In the genomic region with DNA sequence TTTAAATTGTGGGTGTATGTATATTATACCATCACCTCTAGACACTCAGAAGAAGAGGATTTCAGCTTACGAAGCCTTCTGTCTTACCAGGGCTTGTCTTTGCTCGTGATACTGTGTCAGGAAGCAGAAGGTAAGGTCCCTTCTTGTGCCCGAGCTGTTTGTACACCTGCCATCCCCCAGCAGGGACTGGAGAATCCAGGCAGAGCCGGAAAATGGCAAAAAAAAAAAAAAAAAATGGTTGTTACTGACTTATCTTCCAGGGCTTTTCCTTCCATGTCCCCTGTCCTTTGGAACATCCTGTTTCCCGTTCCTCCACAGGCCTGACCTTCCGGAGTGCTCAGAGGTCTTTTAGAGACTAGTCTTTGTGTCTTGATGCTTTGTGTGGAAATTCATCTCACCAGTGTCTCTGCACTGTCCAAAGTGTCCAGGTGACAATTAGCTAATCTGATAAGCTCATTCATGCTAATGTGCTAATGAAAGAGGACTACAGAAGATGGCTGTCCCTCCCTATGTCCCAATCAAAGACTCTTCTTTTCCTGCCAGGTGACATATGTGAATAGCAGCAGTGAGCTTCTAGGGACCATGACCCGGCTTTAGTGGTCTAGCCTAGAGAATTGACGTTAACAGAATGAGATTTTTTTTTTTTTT, we compare ENCODE assay signal across 29 mouse cellular contexts. TPM values are rescaled to one million over a fixed set of nuclear protein-coding genes. Genes with fewer than 3 reads are reported as not detected.
DNase-seq lines count a peak whose midpoint lies in the region; ATAC-seq and TF ChIP-seq lines count a peak whose summit lies in the region.
"Had no signal": no experiment of that assay in that cellular context is flagged by ENCODE, and none has a peak within 500 bp of the region (broad histone marks: within the 10 kb centered on the region; RNA-seq: fewer than 3 reads in every experiment).

No protein-coding gene starts in this region.

- H3K27ac ChIP-seq in hindbrain, postnatal 0 days: no peak overlapping the region
- no peak overlapping the region for H3K27ac ChIP-seq in hindbrain, embryonic 14.5 days
- no peak overlapping the region for H3K27ac ChIP-seq in cerebellum, adult 2 months (ENCODE audit: insufficient read depth, low read length)
- H3K27ac ChIP-seq: heart, embryonic 13.5 days; kidney, embryonic 15.5 days; midbrain, embryonic 12.5 days; stomach, postnatal 0 days had no signal

- no peaks in the 10 kb centered on the region for H3K9me3 ChIP-seq in hindbrain, postnatal 0 days (ENCODE audit: low read length)
- no peaks in the 10 kb centered on the region for H3K9me3 ChIP-seq in hindbrain, embryonic 14.5 days (ENCODE audit: control insufficient read depth, low read length)
- H3K9me3 ChIP-seq: G1E; heart, embryonic 13.5 days; kidney, embryonic 15.5 days; midbrain, embryonic 12.5 days had no signal

- H3K4me3 ChIP-seq in hindbrain, postnatal 0 days (ENCODE audit: low read length): no peak overlapping the region
- H3K4me3 ChIP-seq in hindbrain, embryonic 14.5 days (replicated peaks; ENCODE audit: low read length): no peak overlapping the region
- no peak overlapping the region for H3K4me3 ChIP-seq in cerebellum, adult 2 months (replicated peaks; ENCODE audit: insufficient read depth, low read depth, low read length)
- H3K4me3 ChIP-seq: heart, embryonic 13.5 days; kidney, embryonic 15.5 days; midbrain, embryonic 12.5 days had no signal

- no peak for TF ChIP-seq POLR2A in cerebellum, adult 2 months (IDR thresholded peaks at IDR 0.05; ENCODE audit: borderline replicate concordance, insufficient read depth, low read length)

- H3K4me1 ChIP-seq in hindbrain, postnatal 0 days (ENCODE audit: insufficient read depth, low read length): no peaks in the 10 kb centered on the region
- H3K4me1 ChIP-seq in hindbrain, embryonic 14.5 days (replicated peaks; ENCODE audit: control insufficient read depth, insufficient read depth, low read length): no peaks in the 10 kb centered on the region
- peaks cover 4% of the 10 kb centered on the region; the same call in 1 of the 2 replicates for H3K4me1 ChIP-seq in cerebellum, adult 2 months (ENCODE audit: control insufficient read depth, insufficient read depth, low read length)
- H3K4me1 ChIP-seq: heart, embryonic 13.5 days; kidney, embryonic 15.5 days; midbrain, embryonic 12.5 days had no signal

- no peaks in the 10 kb centered on the region for H3K27me3 ChIP-seq in hindbrain, postnatal 0 days (ENCODE audit: insufficient read depth, low read length)
- H3K27me3 ChIP-seq in hindbrain, embryonic 14.5 days (ENCODE audit: control insufficient read depth, insufficient read depth, low read length): no peaks in the 10 kb centered on the region
- H3K27me3 ChIP-seq in cerebellum, adult 2 months (ENCODE audit: control insufficient read depth, insufficient read depth, low read length): no peaks in the 10 kb centered on the region
- H3K27me3 ChIP-seq: heart, embryonic 13.5 days; midbrain, embryonic 12.5 days had no signal

- H3K36me3 ChIP-seq in hindbrain, postnatal 0 days (ENCODE audit: insufficient read depth, low read length): no peaks in the 10 kb centered on the region
- no peaks in the 10 kb centered on the region for H3K36me3 ChIP-seq in hindbrain, embryonic 14.5 days (replicated peaks; ENCODE audit: control insufficient read depth, insufficient read depth)
- H3K36me3 ChIP-seq: G1E; heart, embryonic 13.5 days; kidney, embryonic 15.5 days had no signal

- H3K9ac ChIP-seq in hindbrain, postnatal 0 days (replicated peaks; ENCODE audit: low read length): no peak overlapping the region
- no peak overlapping the region for H3K9ac ChIP-seq in hindbrain, embryonic 14.5 days
- H3K9ac ChIP-seq: heart, embryonic 13.5 days; kidney, embryonic 15.5 days; midbrain, embryonic 12.5 days had no signal

- 0 out of 2 replicates have a peak, but pooled peaks have one; percentile 27 for ATAC-seq in hindbrain, postnatal 0 days
- ATAC-seq in hindbrain, embryonic 14.5 days (ENCODE audit: low FRiP score): no peak
- ATAC-seq: CD4-positive, CD25-positive, alpha-beta regulatory T cell, adult 4 months; forebrain, embryonic 14.5 days; lung, postnatal 0 days; Patski had no signal

- peak; percentile 9 for DNase-seq in hindbrain, postnatal 0 days (ENCODE audit: low spot score)
- no peak for DNase-seq in hindbrain, embryonic 14.5 days (ENCODE audit: low spot score)
- DNase-seq in R1 (ENCODE audit: low read depth, low spot score): peak; percentile 36
- peak; percentile 54 to 72 for DNase-seq in cerebellum, adult 2 months
- DNase-seq in cerebellum, postnatal 25 days: peak; percentile 49 to 69
- no peak for DNase-seq in urinary bladder, postnatal 25 days (ENCODE audit: low spot score)
- DNase-seq in thymus, postnatal 36 days: no peak
- DNase-seq in frontal cortex, postnatal 10 days (ENCODE audit: low spot score in 2 of 2): no peak
- DNase-seq: adrenal gland, postnatal 10 days; gastrocnemius, postnatal 14 days; heart, adult 18-20 months; heart, postnatal 14 days; kidney, adult 11 months; thymus, adult 2 months had no signal

- no peak overlapping the region for H3K4me2 ChIP-seq in hindbrain, postnatal 0 days (ENCODE audit: low read depth, low read length)
- no peak overlapping the region for H3K4me2 ChIP-seq in hindbrain, embryonic 14.5 days (replicated peaks)
- H3K4me2 ChIP-seq: heart, embryonic 13.5 days; kidney, embryonic 15.5 days; midbrain, embryonic 12.5 days had no signal

- TF ChIP-seq CTCF in hindbrain, postnatal 0 days (IDR thresholded peaks at IDR 0.05; ENCODE audit: low read depth): no peak
- TF ChIP-seq CTCF in cerebellum, adult 2 months (IDR thresholded peaks at IDR 0.05; ENCODE audit: borderline replicate concordance, insufficient read depth, low read depth, low read length): no peak

- 75% methylated on average over 8 of the region's 8 CpGs for WGBS in hindbrain, postnatal 0 days
- WGBS in hindbrain, embryonic 14.5 days: 84% methylated on average over 8 of the region's 8 CpGs
- 19% methylated on average over 8 of the region's 8 CpGs for WGBS in cerebellum, adult 2 months

RNA-seq across cellular contexts. Expression of gene Otx2, which starts 44.1 kb away (rescaled TPM):
- total RNA-seq in hindbrain, postnatal 0 days (2014; rRNA removed): 27.6 and 48.4 TPM in 2 replicates
- 31.1 and 33.2 TPM in 2 replicates for polyA plus RNA-seq in hindbrain, postnatal 0 days (2015; fragmentation: Nextera tagmentation; extraction: Ambion mirVana)
- 18.5 and 20.3 TPM in 2 replicates for polyA plus RNA-seq in hindbrain, embryonic 14.5 days (2014; fragmentation: Nextera tagmentation; extraction: Ambion mirVana)
- 9.9 and 13.8 TPM in 2 replicates for polyA plus RNA-seq in cerebellum, adult 2 months (2012; rRNA removed)
- total RNA-seq: adrenal gland, postnatal 10 days; gastrocnemius, postnatal 14 days; heart, adult 18-20 months; heart, postnatal 14 days; liver, adult 2 months; monocyte, adult 5-6 weeks had no signal
- polyA plus RNA-seq: CD4-positive, CD25-positive, alpha-beta regulatory T cell, adult 4 months; G1E; heart, embryonic 13.5 days; kidney, embryonic 15.5 days; large intestine, adult 2 months; limb, embryonic 11.5 days; liver, adult 2 months; liver, embryonic 16.5 days; lung, postnatal 0 days; Patski; small intestine, adult 2 months; stomach, postnatal 0 days; thymus, adult 2 months had no signal

Comparison
In these comparisons a context has a peak if more than half of its experiments do, and no peak if none do; other contexts are left out.
1. DNase-seq: peak in hindbrain, postnatal 0 days (single experiment), R1 (single experiment), cerebellum, adult 2 months (2 of 2) and cerebellum, postnatal 25 days (2 of 2); none in hindbrain, embryonic 14.5 days (single experiment), urinary bladder, postnatal 25 days (single experiment), thymus, postnatal 36 days (0 of 2) and frontal cortex, postnatal 10 days (0 of 2).